Mouse (Mus musculus) myocyte (in vitro differentiated cells): ENCODE results near the gene Parn.

ENCODE experiments used
- POLR2AphosphoS2 ChIP-seq: IDR thresholded peaks from one replicate; pipeline ENCODE4 v1.6.1; 2011; ENCODE audit warnings: low read depth, control low read depth; ENCODE audit not compliant: insufficient read length
- USF1 ChIP-seq: IDR thresholded peaks from one replicate; pipeline ENCODE4 v1.6.1; 2011; ENCODE audit warnings: low read depth, mild to moderate bottlenecking, control low read depth, moderate library complexity

- TF ChIP-seq POLR2AphosphoS2 (no peak), USF1 (no peak)
These were observed 151.8 kb downstream of the Parn start for GRCm38 (mm10) chr16:13516214-13516613.
